Mouse (Mus musculus) kidney, postnatal 4 days (tissue): Measurements from ENCODE around the gene Olfr1157.

Source experiments
- DNase-seq, 2 experiments: peaks; one replicate each; pipeline ENCODE4 v3.0.0; 2021; ENCODE audit warnings: mixed read lengths in 2 of 2

Gene Olfr1157

DNA sequence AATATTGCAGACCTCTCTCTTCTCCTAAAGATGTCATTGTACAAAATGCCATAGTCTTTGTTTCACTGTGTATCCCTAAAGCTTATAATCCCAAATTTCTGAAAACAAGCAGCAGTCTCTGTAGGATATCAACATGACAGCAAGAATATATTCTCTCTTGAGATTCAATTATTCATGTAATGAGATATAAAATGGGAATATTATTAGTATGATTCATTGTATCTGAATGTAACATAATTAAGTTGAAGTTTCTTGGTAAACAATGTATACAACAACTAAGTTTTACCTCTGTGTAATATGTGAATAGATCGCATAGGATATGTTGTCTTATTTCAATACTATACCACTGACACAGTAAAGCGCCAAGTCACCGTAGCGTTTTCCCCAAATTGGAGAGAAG is at the start of gene Olfr1157:
Gene Olfr1157, minus strand, starts transcription at position 101 of the 400 bp plus-strand sequence.
- no peak for DNase-seq

DNA sequence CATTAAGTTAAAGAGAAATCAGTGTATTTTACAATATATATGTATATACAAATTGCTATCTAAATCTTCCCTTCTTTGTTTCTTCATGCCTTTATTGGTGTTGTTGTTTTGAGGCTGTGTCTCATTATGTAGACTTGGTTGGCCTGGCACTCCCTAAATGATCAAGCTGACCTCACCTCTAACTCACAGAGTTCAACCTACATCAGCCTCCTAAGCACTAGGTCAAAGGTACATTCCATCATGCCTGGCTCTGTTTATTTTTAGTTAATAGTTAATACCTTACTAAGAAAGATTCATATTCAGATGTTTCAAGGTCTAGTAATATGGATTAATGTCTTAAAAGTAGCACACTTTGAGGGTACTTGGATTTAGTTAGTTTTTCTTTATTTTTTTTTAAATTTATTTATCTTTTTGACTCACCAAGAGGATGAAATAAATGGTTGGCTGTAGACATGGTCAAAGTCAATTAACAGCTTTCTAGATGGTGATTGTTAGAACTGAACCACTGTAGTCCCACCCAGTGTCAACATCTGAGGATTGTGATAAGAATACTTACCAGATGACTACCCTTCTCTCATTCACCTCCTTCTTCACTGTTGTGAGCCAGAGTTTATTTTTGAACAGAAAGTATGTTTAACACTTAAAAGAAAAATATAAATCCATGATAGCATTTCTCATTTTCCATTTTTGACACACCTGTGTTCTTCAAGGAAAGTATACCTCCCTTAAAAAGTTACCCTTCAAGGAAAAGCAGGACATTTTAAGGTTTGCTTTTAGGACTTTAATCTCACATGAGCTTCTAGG is 39.6 kb upstream of the Olfr1157 start, which contains the start of gene Olfr1160:
Gene Olfr1160, minus strand, starts transcription at position 754 of the 804 bp plus-strand sequence.
- DNase-seq = no peak

GRCm38 (mm10) chr2:87989813-87990212 is 21.7 kb upstream of the Olfr1157 start, which contains the start of gene Olfr1158:
TSS of gene Olfr1158 (plus strand) at chr2:87990113.
- DNase-seq = no peak

DNA sequence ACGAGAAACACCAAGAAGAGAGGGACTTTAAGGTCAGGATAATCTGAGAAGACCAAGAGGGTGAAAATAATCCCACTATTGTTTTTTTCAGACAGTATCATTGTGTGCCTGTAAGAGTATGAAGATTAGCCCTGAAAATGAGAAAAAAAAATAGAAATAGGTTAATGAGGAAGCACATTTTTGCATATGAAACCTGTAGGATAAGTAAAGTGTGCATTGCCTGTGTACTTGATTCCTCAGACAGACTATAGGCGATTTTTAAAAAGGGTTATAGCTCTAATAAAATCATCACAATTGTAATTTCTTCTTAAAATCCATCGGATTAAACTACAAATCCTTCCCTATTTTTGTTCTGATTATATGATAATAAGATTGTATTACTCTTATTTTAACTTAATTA is 6.5 kb upstream of the Olfr1157 start, which contains the start of gene Olfr74:
Gene Olfr74, minus strand, starts transcription at position 101 of the 400 bp plus-strand sequence.
- no peak for DNase-seq

GRCm38 (mm10) chr2:87953000-87953399 is 15.1 kb downstream of the Olfr1157 start, which contains the start of gene Olfr1156:
TSS of gene Olfr1156 (minus strand) at chr2:87953100.
- no peak for DNase-seq

DNA sequence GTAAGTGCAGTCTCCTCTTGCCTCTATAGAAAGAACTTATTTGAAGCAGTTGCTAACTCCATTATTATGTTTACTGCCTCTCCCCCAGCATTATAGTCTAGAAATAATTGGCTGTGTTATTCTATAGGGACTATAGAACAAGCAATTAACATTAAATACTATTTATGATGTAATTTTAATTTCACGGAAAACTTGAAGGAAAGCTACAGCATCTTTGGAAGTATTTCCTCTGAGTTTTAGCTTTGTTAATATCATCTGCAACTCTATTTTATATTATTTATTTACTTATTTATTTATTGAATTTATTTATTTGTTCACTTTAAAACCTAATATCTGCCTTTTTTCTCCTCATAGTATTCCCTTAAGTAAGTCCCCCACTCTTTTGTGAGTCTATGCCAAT is 23.1 kb downstream of the Olfr1157 start, which contains the start of gene Olfr1155:
Gene Olfr1155, minus strand, starts transcription at position 101 of the 400 bp plus-strand sequence.
- no peak for DNase-seq
